Mouse (Mus musculus): Measurements from ENCODE around the gene Gm815. TPM values are rescaled to one million over a fixed set of nuclear protein-coding genes. Genes with fewer than 3 reads are reported as not detected.

Gene Gm815
- total and polyA plus RNA-seq, 2 experiments from 2014 or later: not detected

GRCm38 (mm10) chr19:26865736-26866135 lies 19.9 kb upstream of the Gm815 start:
- Histone ChIP-seq H3K9me3 (replicated peaks; ENCODE audit: control insufficient read depth, low read length) (no peaks in the 10 kb centered on the region), H3K9ac (replicated peaks; ENCODE audit: low read depth, low read length) (no peak overlapping the region), H3K4me1 (ENCODE audit: control insufficient read depth, insufficient read depth) (no peaks in the 10 kb centered on the region), H3K36me3 (replicated peaks; ENCODE audit: control insufficient read depth, insufficient read depth, low read length) (no peaks in the 10 kb centered on the region), H3K4me3 (ENCODE audit: low read depth, low read length) (no peak overlapping the region), H3K27ac (ENCODE audit: low read depth) (no peak overlapping the region), H3K27me3 (ENCODE audit: control insufficient read depth, insufficient read depth, low read length) (no peaks in the 10 kb centered on the region), H3K4me2 (ENCODE audit: low read depth, low read length) (no peak overlapping the region)
- TF ChIP-seq EP300 (IDR thresholded peaks at IDR 0.05; ENCODE audit: low read depth) (no peak), CTCF (IDR thresholded peaks at IDR 0.05; ENCODE audit: low read depth) (no peak)
- 46% methylated on average over 7 of the region's 7 CpGs for WGBS
- ATAC-seq (ENCODE audit: insufficient read depth, low read depth) (no peak), DNase-seq (ENCODE audit: low spot score) (peak; percentile 36)

GRCm38 (mm10) chr19:26869591-26869990 lies 16.1 kb upstream of the Gm815 start:
- ATAC-seq (ENCODE audit: insufficient read depth, low read depth) (no peak), DNase-seq (ENCODE audit: low spot score) (no peak)
- WGBS: 40% methylated on average over 3 of the region's 3 CpGs
- 0 out of 2 replicates have a peak, but pooled peaks cover 4% of the 10 kb centered on the region for H3K4me1 ChIP-seq (ENCODE audit: control insufficient read depth, insufficient read depth)
- H3K36me3 ChIP-seq (replicated peaks; ENCODE audit: control insufficient read depth, insufficient read depth, low read length): no peaks in the 10 kb centered on the region
- TF ChIP-seq CTCF (IDR thresholded peaks at IDR 0.05; ENCODE audit: low read depth): no peak
- no peak overlapping the region for H3K4me2 ChIP-seq (ENCODE audit: low read depth, low read length)
- H3K27me3 ChIP-seq (ENCODE audit: control insufficient read depth, insufficient read depth, low read length): no peaks in the 10 kb centered on the region
- no peak overlapping the region for H3K9ac ChIP-seq (replicated peaks; ENCODE audit: low read depth, low read length)
- H3K27ac ChIP-seq (ENCODE audit: low read depth): no peak overlapping the region
- no peaks in the 10 kb centered on the region for H3K9me3 ChIP-seq (replicated peaks; ENCODE audit: control insufficient read depth, low read length)
- H3K4me3 ChIP-seq (ENCODE audit: low read depth, low read length): no peak overlapping the region

GRCm38 (mm10) chr19:26870280-26870679 lies 15.4 kb upstream of the Gm815 start:
- TF ChIP-seq EP300 (IDR thresholded peaks at IDR 0.05; ENCODE audit: low read depth) (no peak), CTCF (IDR thresholded peaks at IDR 0.05; ENCODE audit: low read depth) (no peak)
- Histone ChIP-seq H3K9me3 (replicated peaks; ENCODE audit: control insufficient read depth, low read length) (no peaks in the 10 kb centered on the region), H3K4me2 (ENCODE audit: low read depth, low read length) (no peak overlapping the region), H3K27me3 (ENCODE audit: control insufficient read depth, insufficient read depth, low read length) (no peaks in the 10 kb centered on the region), H3K4me3 (ENCODE audit: low read depth, low read length) (no peak overlapping the region), H3K36me3 (replicated peaks; ENCODE audit: control insufficient read depth, insufficient read depth, low read length) (no peaks in the 10 kb centered on the region), H3K4me1 (ENCODE audit: control insufficient read depth, insufficient read depth) (0 out of 2 replicates have a peak, but pooled peaks cover 4% of the 10 kb centered on the region), H3K27ac (ENCODE audit: low read depth) (no peak overlapping the region), H3K9ac (replicated peaks; ENCODE audit: low read depth, low read length) (no peak overlapping the region)
- 33% methylated on average over 7 of the region's 7 CpGs for WGBS
- DNase-seq (ENCODE audit: low spot score): no peak
- no peak for ATAC-seq (ENCODE audit: insufficient read depth, low read depth)

- TF ChIP-seq EP300 (IDR thresholded peaks at IDR 0.05; ENCODE audit: low read depth) (no peak), CTCF (IDR thresholded peaks at IDR 0.05; ENCODE audit: low read depth) (no peak)
- H3K36me3 ChIP-seq (replicated peaks; ENCODE audit: control insufficient read depth, insufficient read depth, low read length): no peaks in the 10 kb centered on the region
- H3K9me3 ChIP-seq (replicated peaks; ENCODE audit: control insufficient read depth, low read length): no peaks in the 10 kb centered on the region
- no peak overlapping the region for H3K9ac ChIP-seq (replicated peaks; ENCODE audit: low read depth, low read length)
- H3K4me3 ChIP-seq (ENCODE audit: low read depth, low read length): no peak overlapping the region
- WGBS: 50% methylated on average over 3 of the region's 3 CpGs
- ATAC-seq (ENCODE audit: insufficient read depth, low read depth) (no peak), DNase-seq (ENCODE audit: low spot score) (no peak)
- no peak overlapping the region for H3K27ac ChIP-seq (ENCODE audit: low read depth)
- H3K4me1 ChIP-seq (ENCODE audit: control insufficient read depth, insufficient read depth): peaks cover 4% of the 10 kb centered on the region; the same call in 1 of the 2 replicates
- H3K27me3 ChIP-seq (ENCODE audit: control insufficient read depth, insufficient read depth, low read length): no peaks in the 10 kb centered on the region
- H3K4me2 ChIP-seq (ENCODE audit: low read depth, low read length): no peak overlapping the region
These were observed 14.6 kb upstream of the Gm815 start for GRCm38 (mm10) chr19:26871096-26871495.

- Histone ChIP-seq H3K27ac (ENCODE audit: low read depth) (no peak overlapping the region), H3K4me3 (ENCODE audit: low read depth, low read length) (no peak overlapping the region), H3K4me2 (ENCODE audit: low read depth, low read length) (no peak overlapping the region), H3K36me3 (replicated peaks; ENCODE audit: control insufficient read depth, insufficient read depth, low read length) (no peaks in the 10 kb centered on the region), H3K9ac (replicated peaks; ENCODE audit: low read depth, low read length) (no peak overlapping the region), H3K4me1 (ENCODE audit: control insufficient read depth, insufficient read depth) (peaks cover 8% of the 10 kb centered on the region; the same call in 1 of the 2 replicates), H3K27me3 (ENCODE audit: control insufficient read depth, insufficient read depth, low read length) (no peaks in the 10 kb centered on the region), H3K9me3 (replicated peaks; ENCODE audit: control insufficient read depth, low read length) (no peaks in the 10 kb centered on the region)
- DNase-seq (ENCODE audit: low spot score) (no peak), ATAC-seq (ENCODE audit: insufficient read depth, low read depth) (no peak)
- WGBS: 57% methylated on average over 6 of the region's 6 CpGs
- TF ChIP-seq EP300 (IDR thresholded peaks at IDR 0.05; ENCODE audit: low read depth) (no peak), CTCF (IDR thresholded peaks at IDR 0.05; ENCODE audit: low read depth) (no peak)
These were observed 12.8 kb upstream of the Gm815 start for GRCm38 (mm10) chr19:26872886-26873285.

GRCm38 (mm10) chr19:26875601-26876000 lies 10.1 kb upstream of the Gm815 start:
- peaks cover 8% of the 10 kb centered on the region; the same call in 1 of the 2 replicates for H3K4me1 ChIP-seq (ENCODE audit: control insufficient read depth, insufficient read depth)
- H3K9ac ChIP-seq (replicated peaks; ENCODE audit: low read depth, low read length): no peak overlapping the region
- no peaks in the 10 kb centered on the region for H3K9me3 ChIP-seq (replicated peaks; ENCODE audit: control insufficient read depth, low read length)
- WGBS: 89% methylated on average over 6 of the region's 6 CpGs
- DNase-seq (ENCODE audit: low spot score): no peak
- ATAC-seq (ENCODE audit: insufficient read depth, low read depth): no peak
- H3K27ac ChIP-seq (ENCODE audit: low read depth): no peak overlapping the region
- H3K36me3 ChIP-seq (replicated peaks; ENCODE audit: control insufficient read depth, insufficient read depth, low read length): no peaks in the 10 kb centered on the region
- TF ChIP-seq EP300 (IDR thresholded peaks at IDR 0.05; ENCODE audit: low read depth) (no peak), CTCF (IDR thresholded peaks at IDR 0.05; ENCODE audit: low read depth) (no peak)
- H3K4me3 ChIP-seq (ENCODE audit: low read depth, low read length): no peak overlapping the region
- H3K27me3 ChIP-seq (ENCODE audit: control insufficient read depth, insufficient read depth, low read length): no peaks in the 10 kb centered on the region
- no peak overlapping the region for H3K4me2 ChIP-seq (ENCODE audit: low read depth, low read length)
